Mouse (Mus musculus): ENCODE results near the gene Qsox1.

Qsox1 gene

DNA sequence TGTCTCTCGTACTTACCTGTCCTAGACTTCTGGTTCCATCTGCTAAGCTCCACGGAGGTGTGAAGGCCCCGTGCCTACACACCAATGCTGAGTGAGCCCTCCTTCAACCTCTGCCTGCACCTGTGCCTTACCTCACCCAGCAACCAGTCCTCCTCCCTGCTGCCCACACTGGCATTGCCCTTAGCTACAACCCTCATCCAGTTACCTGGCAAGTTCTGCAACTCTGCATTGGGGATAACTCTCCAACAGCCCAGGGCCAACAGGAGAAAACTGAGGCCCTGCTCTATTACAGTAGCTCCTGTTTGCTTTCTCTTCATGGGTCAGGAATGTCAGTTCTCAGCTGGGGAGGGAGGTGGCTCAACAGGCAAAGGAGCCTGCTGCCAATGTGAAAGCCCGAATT is 14.7 kb downstream of the Qsox1 start:
- no peak for DNase-seq

DNA sequence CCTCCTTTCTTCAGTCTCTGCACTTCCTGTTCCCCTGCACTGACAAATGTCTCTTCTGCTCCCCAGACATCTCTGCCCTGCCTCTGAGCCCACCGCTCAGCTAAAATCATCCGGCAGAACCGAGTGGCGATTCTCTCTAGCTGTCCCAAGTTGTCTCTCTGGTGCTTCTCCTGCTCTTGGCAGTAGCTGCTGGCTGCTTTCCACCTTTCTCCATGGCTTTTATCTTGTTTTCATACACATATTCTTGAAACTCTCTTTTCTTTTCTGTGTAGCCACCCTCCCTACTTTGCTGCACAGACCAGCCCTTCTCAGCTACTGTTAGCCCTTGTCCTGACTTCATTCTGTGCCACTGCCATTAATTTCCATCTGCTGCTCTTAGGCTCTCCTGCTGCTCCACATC is 15.3 kb downstream of the Qsox1 start:
- no peak for DNase-seq

DNA sequence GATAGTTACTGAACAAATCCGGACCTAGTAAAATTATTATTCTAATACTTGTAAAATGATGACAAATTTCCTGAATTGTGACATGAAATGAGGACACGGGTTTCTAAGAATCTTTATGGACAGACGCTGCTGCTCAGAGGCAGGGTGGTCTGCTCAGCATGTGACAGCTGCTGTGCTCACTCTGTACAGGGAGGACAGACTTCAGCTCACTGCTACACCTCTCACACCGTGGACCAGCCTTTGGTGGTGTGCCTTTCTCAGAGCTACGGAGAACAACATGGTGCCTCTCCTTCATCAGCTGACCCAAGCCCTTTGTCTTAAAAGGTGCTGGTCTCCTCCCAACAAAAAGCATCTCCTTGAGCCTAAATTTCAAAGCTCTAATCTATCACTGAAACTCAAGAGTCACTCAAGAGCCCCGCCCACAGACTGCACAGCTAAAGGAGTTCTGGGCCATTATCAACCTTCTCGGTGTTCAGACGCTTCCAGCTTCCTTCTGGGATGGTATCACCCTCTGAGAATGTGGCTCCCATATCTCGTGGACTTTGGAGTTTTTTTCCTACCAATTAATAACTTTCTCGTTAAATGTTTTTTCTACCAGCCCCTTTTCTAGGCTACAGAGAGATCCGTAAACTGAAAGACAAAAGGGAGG is 15.8 kb downstream of the Qsox1 start:
- DNase-seq, result no peak

DNA sequence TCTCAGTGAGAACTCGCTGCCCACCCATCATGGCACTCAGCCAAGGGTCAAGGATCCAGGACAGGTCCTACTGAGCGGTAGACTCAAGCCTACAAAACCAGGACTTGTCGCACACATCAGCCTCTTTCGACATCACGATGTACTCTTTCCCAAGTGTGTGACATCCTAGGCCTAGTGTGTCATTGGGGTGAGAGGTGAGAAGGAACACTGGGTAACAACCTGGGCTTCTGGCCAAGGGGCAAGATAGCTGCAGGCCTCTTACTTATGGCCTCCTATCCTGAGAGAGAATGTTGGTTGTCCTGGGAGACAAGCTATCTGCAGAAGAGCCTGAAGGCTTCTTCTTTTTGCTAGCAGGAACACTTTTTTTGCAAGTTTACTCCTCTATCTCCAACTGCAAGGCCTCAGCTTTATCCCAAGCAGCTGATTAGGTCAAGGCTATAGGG is 16.9 kb downstream of the Qsox1 start:
- DNase-seq, result no peak

DNA sequence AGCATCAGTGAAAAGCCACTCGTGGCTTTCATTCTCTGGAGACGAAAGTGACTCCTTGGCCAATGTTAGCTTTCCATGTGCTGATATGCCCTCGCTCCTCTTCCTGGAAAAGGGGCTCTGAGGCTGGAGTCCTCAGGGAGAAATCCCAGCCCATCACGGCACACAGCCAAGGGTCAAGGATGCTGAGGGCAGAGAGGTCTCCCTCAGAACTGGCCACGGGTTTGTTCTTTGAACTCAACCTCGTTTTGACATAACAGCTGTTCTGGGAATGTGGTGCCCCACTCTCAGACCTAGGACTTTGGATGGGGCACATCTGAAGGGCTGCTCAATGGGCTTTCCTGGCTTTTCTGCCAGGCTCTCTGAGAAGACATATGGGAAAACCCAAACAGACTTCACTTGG is 17.8 kb downstream of the Qsox1 start:
- no peak for DNase-seq

DNA sequence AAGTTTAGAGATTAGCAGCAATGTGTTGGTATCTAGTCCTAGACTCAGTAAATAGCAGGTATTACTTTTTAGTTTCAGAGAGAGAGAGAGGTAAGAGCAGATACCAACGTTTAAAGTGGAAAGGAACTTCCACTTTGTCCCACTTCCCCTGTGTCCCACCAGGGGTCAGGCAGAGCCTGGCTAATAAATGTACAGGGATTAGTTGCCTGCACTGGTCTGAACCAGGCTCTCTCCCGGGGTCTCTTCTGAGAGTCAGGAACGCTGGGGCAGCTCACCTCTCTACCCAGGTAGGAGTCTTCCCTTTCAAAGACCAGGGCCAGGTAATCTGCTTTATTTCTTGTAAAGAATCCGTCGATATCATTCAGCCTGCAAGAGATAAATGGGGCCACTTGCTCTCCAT is 20.8 kb downstream of the Qsox1 start:
- peak; percentile 33 for DNase-seq

DNA sequence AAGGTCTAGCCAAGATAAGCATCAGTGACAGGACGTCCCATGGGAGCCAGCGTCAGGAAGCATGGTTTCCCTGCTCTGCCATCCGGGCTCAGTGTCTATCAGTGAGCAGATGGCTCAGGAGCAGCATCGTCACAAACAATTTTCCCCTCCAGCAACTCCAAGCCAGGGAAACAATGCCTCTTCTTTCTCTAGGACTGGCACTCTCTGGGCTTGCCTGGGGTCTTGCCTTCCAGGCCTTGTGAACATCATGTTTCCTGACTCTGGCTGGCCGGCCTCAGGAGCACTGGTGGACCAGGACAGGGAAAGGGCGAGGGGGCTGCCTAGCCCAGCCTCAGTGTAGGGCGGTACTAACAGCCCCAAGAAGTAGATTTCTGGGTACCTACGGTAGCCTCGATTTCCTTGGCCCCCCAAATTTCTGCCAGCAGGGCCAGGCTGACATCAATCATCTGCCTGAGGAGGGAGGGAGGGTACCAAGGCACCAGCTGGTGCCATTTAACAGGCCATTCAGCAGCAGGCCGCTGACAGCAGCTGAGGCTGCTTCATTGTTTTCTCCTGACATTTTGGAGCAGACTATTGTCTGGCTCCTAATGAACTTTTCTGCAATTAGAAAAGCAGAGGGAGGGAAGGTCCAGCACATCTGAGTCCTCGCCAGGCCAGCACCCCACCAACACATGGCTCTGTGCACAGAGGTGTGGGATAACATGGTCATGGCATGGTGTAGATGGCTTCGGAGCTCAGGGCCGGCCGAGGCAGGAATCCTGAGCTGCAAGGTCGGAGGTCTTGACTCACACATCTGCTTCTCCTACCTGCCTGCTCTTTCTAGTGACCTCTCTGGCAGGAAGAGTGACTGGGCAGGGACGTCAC is 22.3 kb downstream of the Qsox1 start:
- no peak for DNase-seq

DNA sequence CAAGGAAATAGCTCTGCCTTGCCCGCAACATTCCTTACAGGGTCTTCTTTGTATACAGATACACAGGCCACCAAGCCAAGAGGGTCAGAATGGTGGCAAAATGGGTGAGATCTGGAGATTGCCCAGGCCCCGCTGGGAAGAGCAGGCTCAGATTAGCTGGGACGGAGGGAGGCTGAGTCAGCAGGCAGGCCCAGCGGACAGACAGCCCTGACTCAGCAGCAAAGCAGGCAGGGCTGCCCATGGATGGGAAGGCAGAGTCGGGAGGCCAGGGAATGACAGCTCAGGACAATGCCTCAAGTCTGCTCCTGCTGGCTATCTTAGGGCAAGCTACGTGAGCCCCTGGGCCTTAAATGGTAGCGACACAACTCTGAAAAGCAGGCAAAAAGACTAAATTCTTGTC is 26.8 kb downstream of the Qsox1 start:
- DNase-seq, result no peak

DNA sequence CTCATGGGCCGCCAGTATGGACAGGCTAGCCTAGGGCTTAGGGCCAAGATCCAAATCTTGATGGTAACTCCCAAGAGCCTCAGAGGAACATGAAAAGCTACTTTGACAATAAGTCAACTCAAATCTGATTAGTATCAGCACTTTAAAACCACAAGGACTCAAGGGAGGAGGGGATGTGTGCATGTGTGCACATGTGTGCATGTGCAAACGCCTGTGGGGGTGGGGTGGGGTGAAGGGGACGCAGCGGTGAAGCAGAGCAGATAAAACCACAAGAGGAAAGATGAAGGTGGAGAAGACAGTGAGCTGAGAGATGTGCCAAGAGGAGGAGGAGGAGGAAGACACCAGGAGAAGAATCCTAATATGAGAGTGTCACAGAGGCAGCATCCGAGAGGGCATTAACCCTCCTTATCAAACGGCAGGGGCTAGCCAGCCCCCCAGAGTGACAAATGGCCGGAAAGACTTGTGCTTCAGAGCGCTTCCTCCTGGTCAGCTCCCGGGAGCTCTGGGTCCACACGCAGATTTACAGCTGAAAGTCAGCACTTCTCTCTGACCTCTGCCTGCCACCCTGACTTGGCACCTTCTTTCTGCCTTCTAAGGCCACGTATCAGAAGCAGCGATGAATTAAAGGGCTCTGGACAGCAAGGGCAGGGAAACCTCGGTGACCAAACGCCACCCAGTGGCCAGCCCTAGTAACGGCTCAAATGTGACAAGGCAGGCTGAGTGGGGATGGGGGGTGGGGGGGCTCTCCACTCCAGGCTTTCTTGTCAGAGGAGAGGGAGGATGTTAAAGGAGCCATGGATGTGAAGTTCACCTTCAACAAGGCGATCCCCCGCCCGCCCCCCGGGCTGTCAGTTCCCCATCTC is 28.1 kb downstream of the Qsox1 start:
- DNase-seq, result peak; percentile 79

DNA sequence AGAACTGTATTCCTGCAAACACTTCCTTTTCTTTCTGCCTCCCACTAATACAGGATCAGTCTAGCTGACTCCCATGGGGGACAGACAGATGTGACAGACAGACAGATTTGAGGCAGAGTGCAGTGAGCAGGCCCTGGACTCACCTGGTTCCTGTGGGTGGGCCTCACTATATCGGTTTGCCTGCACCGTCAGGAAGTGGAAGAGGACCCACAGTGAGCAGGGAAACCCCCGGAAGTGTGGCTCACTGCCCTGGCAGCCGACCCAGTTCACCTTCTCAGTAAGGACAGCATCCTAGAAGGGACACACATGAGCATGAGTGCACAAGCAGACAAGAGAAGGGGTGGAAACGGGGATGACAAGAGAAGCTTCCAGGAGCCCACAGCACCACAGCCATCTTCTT is 30.3 kb downstream of the Qsox1 start:
- no peak for DNase-seq

DNA sequence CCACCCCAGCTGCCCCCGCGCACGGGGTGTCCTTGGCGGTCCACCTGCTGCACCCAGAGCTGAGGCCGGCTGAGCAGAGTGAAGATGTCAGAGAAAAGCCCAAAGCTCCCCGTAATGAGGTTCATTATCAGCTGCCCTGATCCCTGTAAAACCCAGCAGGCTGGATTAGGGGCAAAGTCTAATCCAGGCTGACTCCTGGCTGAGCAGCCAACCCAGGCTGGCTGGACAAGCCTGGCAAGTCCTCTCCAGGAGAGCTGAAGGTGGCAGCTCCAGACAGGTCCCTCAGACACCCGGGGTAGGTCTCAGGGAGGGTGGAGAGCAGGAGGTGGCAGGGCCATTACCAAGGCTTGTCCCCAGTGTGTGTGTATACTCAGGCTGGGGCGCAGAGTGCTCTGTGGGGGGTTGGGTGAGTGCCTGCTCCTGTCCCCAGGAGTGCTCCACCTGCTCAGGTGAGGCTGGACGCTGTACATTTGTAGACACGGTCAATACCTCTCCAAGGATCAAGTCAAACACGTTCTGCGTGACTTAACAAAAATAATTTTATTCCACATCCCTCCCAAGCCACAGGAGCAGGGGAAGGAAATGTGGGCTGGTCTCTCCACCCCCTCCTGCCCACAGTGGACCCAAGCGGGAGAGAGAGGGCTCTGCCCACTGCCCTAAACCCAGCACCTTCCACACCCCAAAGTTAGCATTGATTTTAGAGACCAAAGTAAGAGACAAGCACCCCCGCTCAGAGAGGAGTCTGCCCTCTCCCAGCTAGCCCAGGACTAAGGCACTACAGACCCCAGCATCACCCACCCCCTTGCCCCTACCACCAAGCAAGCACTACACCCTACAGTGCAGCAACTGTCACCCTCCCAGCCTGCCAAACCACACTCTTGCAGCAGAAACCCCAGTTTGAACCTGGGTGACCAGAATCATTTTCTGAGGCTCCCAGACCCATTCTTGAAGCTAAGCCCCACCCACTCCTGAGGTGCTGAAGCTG is 34.8 kb downstream of the Qsox1 start:
- peak; percentile 54 for DNase-seq

DNA sequence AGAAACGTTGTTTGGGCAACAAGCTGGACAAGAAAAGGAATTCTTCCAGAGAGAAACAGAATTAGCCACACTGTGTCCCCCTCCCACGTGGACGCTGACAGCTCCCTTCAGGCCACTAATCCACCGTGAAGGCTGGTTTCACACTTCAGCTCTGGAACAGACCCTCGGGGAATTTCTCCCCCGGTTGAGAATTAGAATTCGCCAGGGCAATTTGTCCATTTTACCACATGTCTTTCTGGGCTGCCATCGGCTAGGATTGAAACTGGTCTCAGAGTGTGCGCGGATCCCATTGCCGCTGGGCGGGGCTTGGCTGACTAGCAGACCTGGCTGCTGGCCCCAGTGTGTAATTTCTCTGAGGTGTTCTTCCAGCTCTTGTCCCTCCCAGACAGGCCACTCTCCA is 53.5 kb downstream of the Qsox1 start:
- no peak for DNase-seq

DNA sequence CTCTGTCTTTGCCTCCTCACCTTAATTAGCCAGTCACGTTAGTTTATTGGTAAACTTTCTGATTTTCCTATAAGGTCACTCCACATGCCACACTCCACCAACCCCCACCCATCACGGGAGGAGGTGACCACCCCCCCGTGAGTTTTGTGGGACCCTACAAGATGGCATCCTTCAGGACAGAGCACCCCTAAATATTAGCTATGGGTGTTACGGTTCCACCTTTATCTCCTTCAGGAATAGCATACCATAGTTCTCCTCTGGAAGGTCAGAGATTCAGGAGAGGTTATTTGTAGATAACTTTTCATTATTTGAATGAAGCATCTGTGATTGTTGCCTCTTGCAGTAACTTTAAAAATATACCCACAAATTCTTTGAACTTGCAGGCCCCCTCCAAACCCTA is 54.0 kb downstream of the Qsox1 start:
- DNase-seq, result no peak

DNA sequence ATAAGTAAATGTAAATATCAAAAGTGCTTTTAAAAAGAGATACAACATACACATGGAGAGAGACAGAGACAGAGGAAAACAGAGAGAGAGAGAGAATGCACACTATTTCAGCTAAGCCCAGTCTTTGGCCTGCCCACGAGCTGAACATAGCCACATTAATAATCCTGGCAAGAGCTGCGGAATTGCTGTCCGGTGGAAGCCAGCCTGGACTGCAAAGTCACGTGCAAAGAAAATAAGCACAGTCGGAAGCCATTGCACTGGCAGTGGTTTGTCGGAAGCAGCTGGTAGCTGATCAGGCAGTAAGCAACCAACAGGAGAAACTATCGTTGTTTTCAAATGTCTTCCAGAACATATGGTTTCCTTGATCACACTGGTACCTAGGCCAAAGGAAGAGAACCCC is 55.1 kb downstream of the Qsox1 start:
- DNase-seq, result no peak

DNA sequence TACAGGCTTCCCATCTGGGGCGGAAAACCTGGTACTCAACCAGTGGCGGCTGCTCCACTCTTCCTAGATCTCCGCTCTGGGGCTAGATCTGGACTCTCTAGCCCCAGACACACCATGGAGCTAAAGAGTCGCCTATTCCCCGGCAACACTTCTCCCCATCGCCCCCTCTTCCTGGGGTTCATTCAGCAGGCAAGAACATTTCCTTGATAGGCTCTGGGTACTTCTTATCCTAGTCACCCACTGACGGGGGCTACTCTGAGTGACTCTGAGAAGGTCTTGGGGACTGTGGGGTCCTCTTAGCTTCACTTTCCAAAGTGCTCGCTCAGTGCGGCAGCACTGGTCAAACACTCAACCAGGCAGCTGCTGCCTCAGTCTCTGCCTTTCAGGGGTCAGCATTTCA is 59.3 kb downstream of the Qsox1 start:
- no peak for DNase-seq

DNA sequence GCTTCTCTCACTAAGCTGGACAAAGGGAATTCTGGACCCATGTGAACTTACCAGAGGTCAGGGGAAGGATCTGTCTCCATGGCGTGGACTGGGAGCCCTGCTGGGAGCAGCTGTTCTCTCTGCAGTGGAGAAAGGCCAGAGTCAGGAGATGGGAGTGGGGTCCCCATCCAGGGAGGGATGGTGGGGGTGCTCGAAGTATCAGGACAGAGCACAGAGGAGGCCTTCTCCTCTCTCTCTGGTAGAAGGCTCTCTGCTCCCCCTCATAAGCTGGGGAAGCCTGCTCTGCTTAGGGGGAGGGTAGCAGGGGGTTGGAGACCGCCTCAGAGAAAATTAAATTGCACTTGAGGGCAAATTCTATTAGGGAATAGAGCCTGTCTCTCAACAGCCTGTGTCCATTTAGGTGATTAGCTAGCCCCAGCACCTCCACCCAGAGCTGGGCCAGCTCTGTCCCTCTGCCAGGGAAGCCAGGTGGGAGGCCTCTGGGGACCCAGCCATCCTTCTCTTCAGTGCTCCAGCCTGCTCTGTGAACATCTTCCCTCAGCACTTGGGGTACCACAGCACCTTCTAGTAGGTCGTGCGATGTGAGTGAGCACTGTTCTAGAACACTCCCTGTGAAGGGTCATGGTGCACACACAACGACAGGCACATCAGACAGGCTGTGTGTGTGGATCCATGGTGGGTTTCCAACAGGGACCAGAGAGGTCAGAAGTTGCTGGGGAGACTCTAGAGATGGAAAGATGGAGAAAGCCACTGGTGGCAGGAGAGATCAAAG is 61.0 kb downstream of the Qsox1 start, which contains the start of gene Lhx4:
Gene Lhx4 (minus strand): TSS at position 201 of the 772 bp plus-strand sequence.
- DNase-seq, result no peak

DNA sequence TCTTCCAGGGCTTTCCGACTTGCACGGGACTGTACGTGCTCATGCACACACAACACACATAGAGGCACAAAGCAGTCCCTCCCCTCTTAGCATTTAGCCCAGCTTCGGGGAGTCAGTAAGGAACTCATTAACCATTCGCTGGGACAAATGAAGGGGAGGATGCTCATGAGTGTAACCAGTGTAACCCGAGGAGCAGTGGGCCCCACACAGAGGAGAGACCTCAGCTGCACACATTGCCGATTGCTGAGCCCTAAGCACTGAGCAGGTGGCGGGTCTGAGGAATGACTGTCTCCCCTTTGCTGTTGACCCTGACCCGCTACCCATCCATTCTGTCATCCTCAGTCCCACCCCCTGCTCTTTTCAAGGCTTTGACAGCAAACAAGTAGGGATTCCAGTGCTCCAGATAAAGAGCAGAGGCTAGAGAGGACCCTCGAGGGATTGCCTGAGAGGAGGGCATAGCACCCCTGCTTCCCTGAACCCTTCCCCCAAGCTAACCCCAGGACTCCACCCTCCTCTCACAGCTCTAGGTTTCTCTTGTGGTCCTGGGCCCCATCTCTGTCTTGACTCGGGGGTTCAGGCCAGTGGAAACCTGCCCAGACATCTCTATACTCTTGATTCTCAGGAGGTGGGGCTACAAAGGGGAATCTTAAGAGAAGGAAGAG is 62.0 kb downstream of the Qsox1 start:
- DNase-seq, result no peak

DNA sequence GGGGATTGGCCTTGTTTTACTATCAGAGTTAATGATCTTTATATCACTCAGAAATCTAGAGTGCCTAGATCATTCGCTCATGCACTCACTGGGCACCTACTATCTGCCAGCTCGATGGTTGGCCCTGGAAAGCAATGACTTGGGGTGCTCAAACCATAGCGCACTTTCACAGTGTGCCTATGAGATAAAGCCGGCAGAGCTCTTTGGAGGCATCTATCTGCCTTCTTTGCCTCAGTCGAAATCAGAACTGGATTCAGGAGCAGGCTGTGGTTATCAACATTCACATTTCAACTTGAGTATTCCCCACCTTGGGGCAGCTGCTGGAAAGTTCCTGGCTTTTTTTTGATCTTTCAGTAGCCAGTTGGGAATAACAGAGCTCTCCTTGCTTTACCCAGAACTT is 64.8 kb downstream of the Qsox1 start:
- DNase-seq, result no peak

DNA sequence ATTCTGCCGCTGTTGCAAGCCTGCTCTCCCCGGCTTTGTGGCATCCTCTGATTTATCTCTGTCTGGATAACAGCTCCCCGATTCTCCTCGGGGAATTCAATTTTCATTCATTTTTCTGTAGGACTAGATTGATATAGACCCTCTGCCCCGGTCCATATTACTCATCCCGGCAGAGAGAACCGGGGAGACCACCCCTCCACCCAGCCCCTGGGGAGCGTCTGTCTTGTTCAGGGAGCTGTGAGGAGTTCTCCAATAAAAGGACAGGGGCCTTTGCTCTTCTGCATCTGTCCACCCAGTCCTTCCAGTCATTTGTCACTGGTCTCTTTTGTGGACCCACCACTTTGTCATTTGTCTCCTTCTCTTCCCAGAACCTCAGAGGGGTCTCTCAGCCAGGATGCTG is 65.7 kb downstream of the Qsox1 start:
- DNase-seq, result no peak
